Mouse (Mus musculus): Measurements from ENCODE around the gene Umad1.

DNA sequence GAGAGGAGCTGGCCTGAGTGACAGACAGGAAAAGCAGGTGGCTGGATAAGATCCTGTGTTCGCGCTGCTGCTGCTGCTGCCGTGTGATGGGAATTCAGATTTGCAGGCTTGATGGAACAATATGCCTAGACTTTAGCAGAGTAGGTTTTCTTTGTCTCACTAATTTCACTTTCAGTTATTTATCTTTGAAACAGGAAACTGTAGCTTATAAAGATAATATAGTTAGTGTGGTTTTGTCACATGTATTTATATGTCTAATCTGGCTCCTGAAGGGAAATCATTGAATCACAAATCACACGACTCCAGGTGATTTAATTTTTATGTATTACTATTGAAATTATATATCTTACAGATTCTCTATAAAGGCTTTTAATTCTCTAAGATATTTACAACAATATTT is 24.2 kb downstream of the Umad1 start:
- TF ChIP-seq CTCF (conservative IDR thresholded peaks at IDR 0.05; ENCODE audit: insufficient read depth, insufficient read length, low read depth, low read length) = no peak
- TF ChIP-seq POLR2A (IDR thresholded peaks at IDR 0.05; ENCODE audit: low read depth, low read length) = no peak

Data from kidney, adult 2 months (tissue).